Mouse (Mus musculus): ENCODE measurements around the gene Olfr692. TPM values are rescaled to one million over a fixed set of nuclear protein-coding genes. Genes with fewer than 3 reads are reported as not detected.

Olfr692 gene
- total and polyA plus RNA-seq, 3 experiments = not detected

- H3K79me2 ChIP-seq (replicated peaks; ENCODE audit: control insufficient read depth, extremely low read depth, insufficient read depth, poor library complexity, severe bottlenecking) = 0 out of 2 replicates have a peak, but pooled peaks cover 2% of the 10 kb centered on the region
- DNase-seq (ENCODE audit: extremely low read depth) = peak; percentile 96
- peak within 1 kb of the TSS; percentile 59 for H3K9ac ChIP-seq (ENCODE audit: insufficient read depth, low read depth)
- H3K4me1 ChIP-seq (ENCODE audit: control insufficient read depth in 1 of 2, insufficient read depth in 2 of 2) = peaks cover 0 to 35% of the 10 kb centered on the region in 2 experiments; a peak in 2 of 4 replicates
- dilution Hi-C loops (cut with MboI; ENCODE audit: extremely low pct_ligation_motif_present, extremely low pct_unique_long_range_greater_than_20kb, low sequenced_read_pairs) (no loop called here), in situ Hi-C loops (cut with MboI; ENCODE audit: low pct_ligation_motif_present, low pct_unique_long_range_greater_than_20kb, low sequenced_read_pairs) (loop anchor here (10.0 kb wide), 1 partner anchor 125 kb away; no protein-coding TSS in a partner anchor)
- peaks cover 23% of the 10 kb centered on the region for H3K27me3 ChIP-seq (replicated peaks)
- H3K4me2 ChIP-seq (ENCODE audit: insufficient read depth, low read depth, poor library complexity, severe bottlenecking) = peak within 1 kb of the TSS; percentile 65
- TF ChIP-seq ZKSCAN1 (IDR thresholded peaks at IDR 0.05; ENCODE audit: borderline replicate concordance, low read depth, low read length) = no peak
- TF ChIP-seq ETS1 (conservative IDR thresholded peaks at IDR 0.05; ENCODE audit: low read depth, low read length) = no peak
- no peak for TF ChIP-seq NELFE (IDR thresholded peaks at IDR 0.05; ENCODE audit: low read depth, low read length)
- no peak for TF ChIP-seq POLR2AphosphoS2 (IDR thresholded peaks at IDR 0.05; ENCODE audit: low read depth, low read length)
- TF ChIP-seq POLR2A (IDR thresholded peaks at IDR 0.05; ENCODE audit: low read depth, low read length) = peak; percentile 46; the same call in 1 of the 2 replicates
- TF ChIP-seq NRF1 (IDR thresholded peaks at IDR 0.05; ENCODE audit: low read depth, low read length) = peak; percentile 75
- no peak for TF ChIP-seq MAZ (IDR thresholded peaks at IDR 0.05; ENCODE audit: low read depth, low read length)
- TF ChIP-seq MAFK (IDR thresholded peaks at IDR 0.05; ENCODE audit: insufficient replicate concordance, low read length) = no peak
- no peak for TF ChIP-seq CHD1 (IDR thresholded peaks at IDR 0.05; ENCODE audit: low read depth, low read length)
- no peak for TF ChIP-seq USF1 (IDR thresholded peaks at IDR 0.05; ENCODE audit: low read depth, low read length)
- no peak for TF ChIP-seq SMC3 (IDR thresholded peaks at IDR 0.05; ENCODE audit: low read depth, low read length)
- no peak for TF ChIP-seq CHD2 (IDR thresholded peaks at IDR 0.05; ENCODE audit: low read length)
- no peak; the same call in 1 of the 2 replicates for TF ChIP-seq ZMIZ1 (IDR thresholded peaks at IDR 0.05; ENCODE audit: low read depth, low read length)
- no peak for TF ChIP-seq HCFC1 (IDR thresholded peaks at IDR 0.05; ENCODE audit: low read depth, low read length)
- TF ChIP-seq MXI1 (IDR thresholded peaks at IDR 0.05; ENCODE audit: low read depth, low read length) = peak; percentile 72
- no peak for TF ChIP-seq MYC (IDR thresholded peaks at IDR 0.05; ENCODE audit: low read depth, low read length)
- no peak for TF ChIP-seq PAX5 (IDR thresholded peaks at IDR 0.05; ENCODE audit: low read length)
- no peak for TF ChIP-seq JUN (IDR thresholded peaks at IDR 0.05; ENCODE audit: insufficient read depth, low read depth, low read length)
- TF ChIP-seq RCOR1 (conservative IDR thresholded peaks at IDR 0.05; ENCODE audit: low read depth, low read length) = no peak
- 0 out of 2 replicates have a peak, but pooled peaks have one; percentile 13 for TF ChIP-seq UBTF (IDR thresholded peaks at IDR 0.05; ENCODE audit: low read depth, low read length)
- TF ChIP-seq IRF4 (IDR thresholded peaks at IDR 0.05; ENCODE audit: low read depth, low read length) = 0 out of 2 replicates have a peak, but pooled peaks have one; percentile 11
- no peak for TF ChIP-seq BHLHE40 (IDR thresholded peaks at IDR 0.05; ENCODE audit: low read depth, low read length)
- TF ChIP-seq CTCF (conservative IDR thresholded peaks at IDR 0.05 in 1 of 2, IDR thresholded peaks at IDR 0.05 in 1 of 2; ENCODE audit: low read depth in 2 of 2, low read length in 2 of 2) = no peak
- 0 out of 2 replicates have a peak, but pooled peaks have one; percentile 12 for TF ChIP-seq SIN3A (IDR thresholded peaks at IDR 0.05; ENCODE audit: low read length)
- no peak for TF ChIP-seq ZC3H11A (IDR thresholded peaks at IDR 0.05; ENCODE audit: low read depth, low read length)
- TF ChIP-seq JUND (conservative IDR thresholded peaks at IDR 0.05; ENCODE audit: low read depth, low read length) = no peak
- TF ChIP-seq GABPA (IDR thresholded peaks at IDR 0.05; ENCODE audit: insufficient replicate concordance, low read depth, low read length) = no peak
- no peak for TF ChIP-seq KAT2A (IDR thresholded peaks at IDR 0.05; ENCODE audit: insufficient replicate concordance, low read length)
- TF ChIP-seq ELF1 (IDR thresholded peaks at IDR 0.05; ENCODE audit: low read depth, low read length) = 0 out of 2 replicates have a peak, but pooled peaks have one; percentile 21
- TF ChIP-seq TBP (conservative IDR thresholded peaks at IDR 0.05; ENCODE audit: low read depth, low read length) = 0 out of 2 replicates have a peak, but pooled peaks have one; percentile 26
- TF ChIP-seq USF2 (conservative IDR thresholded peaks at IDR 0.05; ENCODE audit: low read depth, low read length) = no peak
- no peak for TF ChIP-seq ZNF384 (IDR thresholded peaks at IDR 0.05; ENCODE audit: low read depth, low read length)
- TF ChIP-seq TCF12 (IDR thresholded peaks at IDR 0.05; ENCODE audit: low read depth, low read length) = peak; percentile 39; the same call in 1 of the 2 replicates
- TF ChIP-seq RAD21 (IDR thresholded peaks at IDR 0.05; ENCODE audit: low read depth, low read length) = no peak
- no peak for TF ChIP-seq EP300 (IDR thresholded peaks at IDR 0.05; ENCODE audit: low read length)
- TF ChIP-seq E2F4 (IDR thresholded peaks at IDR 0.05; ENCODE audit: insufficient replicate concordance, low read depth, low read length) = no peak
- TF ChIP-seq MEF2A (IDR thresholded peaks at IDR 0.05; ENCODE audit: borderline replicate concordance, low read depth, low read length) = no peak
- TF ChIP-seq MAX (IDR thresholded peaks at IDR 0.05; ENCODE audit: low read length) = 0 out of 2 replicates have a peak, but pooled peaks have one; percentile 16
- no peaks in the 10 kb centered on the region for H3K9me3 ChIP-seq (replicated peaks; ENCODE audit: low read length)
- H3K27ac ChIP-seq (ENCODE audit: insufficient read depth, low read depth) = no peak within 1 kb of the TSS
- H3K36me3 ChIP-seq (replicated peaks in 1 of 2; ENCODE audit: control insufficient read depth in 1 of 2, insufficient read depth in 1 of 2, low read length in 1 of 2) = no peaks in the 10 kb centered on the region
- peak within 1 kb of the TSS; percentile 73 to 85 (median 82) for H3K4me3 ChIP-seq (replicated peaks in 1 of 3; ENCODE audit: low read depth in 2 of 3, low read length in 2 of 3, poor library complexity in 1 of 3)
Measured at GRCm38 (mm10) chr7:105399935-105400624, 32.0 kb downstream of the Olfr692 start, which contains the start of gene Fam160a2. Fam160a2 (minus strand) TSS chr7:105400054.

Measured in CH12.LX (cell line).